Mouse (Mus musculus): ENCODE results near the gene Vmn2r11.
"Not testable (repeated sequence)": the region's sequence is repeated elsewhere in the genome, so short reads cannot be mapped to it uniquely, and the experiment has no call there.

DNA sequence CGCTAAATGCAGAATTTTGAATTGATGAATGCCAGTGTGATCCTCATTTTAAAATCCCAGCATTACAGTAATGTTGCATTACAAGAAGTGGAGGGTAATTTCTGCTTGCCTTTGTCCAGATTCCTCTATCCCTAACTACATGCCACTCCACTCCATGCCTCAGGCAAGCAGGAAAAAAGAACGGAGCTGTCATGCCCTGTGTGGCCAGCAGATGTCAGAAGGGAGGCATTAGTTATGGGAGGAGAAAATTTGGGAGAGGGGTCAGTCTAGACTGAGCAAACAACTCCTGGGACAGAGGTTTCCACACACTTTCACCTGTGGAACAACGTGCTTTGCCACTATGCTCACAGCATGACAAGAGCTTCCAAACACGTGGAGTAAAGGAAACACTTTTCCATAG, 12.6 kb upstream of the Vmn2r11 start:
- not testable (repeated sequence) for TF ChIP-seq POLR2A (IDR thresholded peaks at IDR 0.05; ENCODE audit: low read depth, low read length); CTCF (IDR thresholded peaks at IDR 0.05; ENCODE audit: extremely low read depth, insufficient read length, insufficient replicate concordance, low read depth, low read length)

All from small intestine, adult 2 months (tissue).